23 mouse cellular contexts compared by ENCODE assay signal in the genomic region with DNA sequence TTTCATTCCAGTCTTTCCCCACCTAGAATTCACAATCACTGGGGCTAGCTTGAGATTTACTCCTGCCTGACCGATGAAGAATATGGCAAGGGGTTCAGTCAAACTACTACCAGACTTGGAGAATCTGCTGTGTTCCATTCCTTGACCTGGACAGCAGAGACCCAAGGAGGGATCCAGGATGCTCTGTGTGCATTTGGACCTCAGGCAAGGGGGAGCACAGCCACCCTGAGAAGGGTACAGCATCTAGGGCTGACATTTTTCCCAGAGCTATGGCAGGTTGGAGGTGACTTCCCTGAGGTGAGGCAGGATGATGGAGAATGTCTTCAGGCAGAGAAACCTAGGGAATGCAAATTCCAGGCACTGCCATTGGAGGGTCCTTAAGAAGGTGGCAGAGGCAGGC.
"Had no signal": no experiment of that assay in that cellular context is flagged by ENCODE, and none has a peak within 500 bp of the region (broad histone marks: within the 10 kb centered on the region; RNA-seq: fewer than 3 reads in every experiment).

No protein-coding gene starts in this region.

- H3K4me2 ChIP-seq: heart, embryonic 11.5 days; heart, embryonic 13.5 days; heart, embryonic 15.5 days; hindbrain, embryonic 13.5 days; hindbrain, embryonic 15.5 days; intestine, embryonic 15.5 days; limb, embryonic 13.5 days; limb, embryonic 15.5 days had no signal

- H3K4me3 ChIP-seq: heart, adult 2 months; heart, embryonic 13.5 days; heart, embryonic 15.5 days; hindbrain, embryonic 13.5 days; hindbrain, embryonic 15.5 days; intestine, embryonic 15.5 days; layer of hippocampus, adult 2 months; left cerebral cortex, adult 2 months; limb, embryonic 13.5 days; limb, embryonic 15.5 days had no signal

- H3K27me3 ChIP-seq: heart, embryonic 13.5 days; heart, embryonic 15.5 days; hindbrain, embryonic 13.5 days; hindbrain, embryonic 15.5 days; intestine, embryonic 15.5 days; limb, embryonic 13.5 days; limb, embryonic 15.5 days had no signal

- DNase-seq: gastrocnemius, postnatal 14 days; gastrocnemius, postnatal 36 days; heart, adult 2 months; heart, postnatal 14 days; heart, postnatal 36 days; kidney, adult 18-20 months; kidney, adult 8-10 months; kidney, postnatal 10 days; kidney, postnatal 25 days; kidney, postnatal 4 days had no signal

- H3K9me3 ChIP-seq: heart, embryonic 15.5 days; hindbrain, embryonic 15.5 days; intestine, embryonic 15.5 days; limb, embryonic 15.5 days had no signal

- ATAC-seq: hindbrain, postnatal 0 days; intestine, embryonic 15.5 days; intestine, postnatal 0 days had no signal

- H3K36me3 ChIP-seq: heart, embryonic 13.5 days; heart, embryonic 15.5 days; hindbrain, embryonic 13.5 days; hindbrain, embryonic 15.5 days; intestine, embryonic 15.5 days; limb, embryonic 13.5 days; limb, embryonic 15.5 days had no signal

- H3K4me1 ChIP-seq: heart, embryonic 15.5 days; hindbrain, embryonic 13.5 days; hindbrain, embryonic 15.5 days; intestine, embryonic 15.5 days had no signal

- H3K9ac ChIP-seq: heart, embryonic 13.5 days; heart, embryonic 15.5 days; hindbrain, embryonic 13.5 days; hindbrain, embryonic 15.5 days; intestine, embryonic 15.5 days; limb, embryonic 13.5 days; limb, embryonic 15.5 days; liver, embryonic 14.5 days had no signal

- H3K27ac ChIP-seq: heart, adult 2 months; heart, embryonic 13.5 days; heart, embryonic 15.5 days; hindbrain, embryonic 13.5 days; hindbrain, embryonic 15.5 days; hindbrain, postnatal 0 days; intestine, embryonic 15.5 days; layer of hippocampus, adult 2 months; left cerebral cortex, adult 2 months; limb, embryonic 13.5 days; limb, embryonic 15.5 days; liver, embryonic 14.5 days had no signal
